Mouse (Mus musculus): ENCODE measurements around the gene Olfr630.
A peak's percentile ranks its signal among the peaks of the same experiment; 100 is the strongest.
"Not testable (repeated sequence)": the region's sequence is repeated elsewhere in the genome, so short reads cannot be mapped to it uniquely, and the experiment has no call there.

Gene Olfr630

DNA sequence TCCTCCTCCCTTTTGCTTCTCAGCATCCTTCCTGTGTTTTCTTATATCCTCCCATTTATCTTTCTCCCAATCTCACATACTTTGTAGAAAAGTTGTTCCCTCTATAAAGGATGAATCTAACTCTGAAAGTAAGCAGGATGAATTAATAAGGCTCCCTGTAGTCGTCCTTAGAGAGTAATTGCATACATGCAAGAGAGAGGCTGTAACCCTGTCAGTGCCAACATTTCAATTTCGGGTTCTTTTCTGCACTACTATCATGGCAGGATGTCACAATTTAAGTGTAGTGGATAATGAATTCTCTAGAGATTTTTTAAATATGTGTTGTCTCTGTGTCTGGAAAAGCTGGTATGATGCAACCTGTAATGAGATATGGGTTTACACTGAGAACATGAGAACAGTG is at the start of gene Olfr630:
TSS of gene Olfr630 (minus strand) at position 101 of the 400 bp plus-strand sequence.
- no peak for DNase-seq

- peak in 1 of 2 experiments; percentile 1 for DNase-seq
These were observed 49.7 kb upstream of the Olfr630 start for GRCm38 (mm10) chr7:103806856-103807255.

GRCm38 (mm10) chr7:103792669-103793388 is 35.7 kb upstream of the Olfr630 start:
- DNase-seq: no peak

GRCm38 (mm10) chr7:103791721-103792120 is 34.6 kb upstream of the Olfr630 start, which contains the start of gene Olfr67:
Gene Olfr67, minus strand, starts transcription at chr7:103791821.
- no peak for DNase-seq

DNA sequence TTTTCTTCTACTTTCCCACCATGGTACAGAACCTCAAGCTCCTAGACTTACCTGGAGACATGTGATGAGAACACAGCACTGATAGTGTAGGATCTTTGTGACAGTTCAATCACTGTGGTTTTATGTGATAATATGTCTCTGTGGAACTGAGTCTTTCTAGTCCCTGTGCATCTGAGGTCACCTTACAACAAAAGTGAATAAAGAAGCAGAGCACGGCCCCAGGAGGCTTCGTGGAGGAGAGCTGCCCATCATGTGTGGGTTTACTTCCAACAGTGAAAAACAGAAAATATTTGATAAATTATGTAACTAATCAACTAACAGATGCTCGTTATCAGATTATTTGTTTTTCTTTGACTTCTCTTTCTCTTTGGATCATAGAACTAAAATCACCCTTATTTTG is 22.5 kb upstream of the Olfr630 start, which contains the start of gene Olfr68:
TSS of gene Olfr68 (minus strand) at position 101 of the 400 bp plus-strand sequence.
- no peak for DNase-seq

- DNase-seq: not testable (repeated sequence)
These were observed 20.5 kb upstream of the Olfr630 start for GRCm38 (mm10) chr7:103777652-103778051.

- DNase-seq: no peak
These were observed 14.4 kb upstream of the Olfr630 start, which contains the start of gene Olfr69 for GRCm38 (mm10) chr7:103771494-103771893. Gene Olfr69, minus strand, starts transcription at chr7:103771594.

DNA sequence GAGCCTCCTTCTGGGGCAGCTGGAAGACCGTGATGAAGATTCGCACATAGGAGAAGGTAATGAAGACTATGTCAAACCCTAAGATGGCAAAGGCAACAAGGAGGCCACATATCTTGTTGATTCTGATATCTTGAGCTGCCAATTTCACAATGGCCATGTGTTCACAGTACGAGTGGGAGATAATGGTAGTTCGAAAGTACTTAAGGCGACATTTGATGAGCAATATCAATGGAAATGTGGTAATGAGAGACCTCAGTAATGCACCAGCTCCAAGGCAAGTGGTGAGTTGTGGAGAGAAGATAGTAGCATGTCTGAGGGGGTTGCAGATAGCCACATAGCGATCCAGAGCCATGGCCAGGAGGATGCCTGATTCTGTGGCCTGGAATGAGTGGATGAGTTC is 10.6 kb upstream of the Olfr630 start:
- DNase-seq: not testable (repeated sequence)

- DNase-seq: not testable (repeated sequence)
These were observed 5.1 kb upstream of the Olfr630 start for GRCm38 (mm10) chr7:103762212-103762611.

DNA sequence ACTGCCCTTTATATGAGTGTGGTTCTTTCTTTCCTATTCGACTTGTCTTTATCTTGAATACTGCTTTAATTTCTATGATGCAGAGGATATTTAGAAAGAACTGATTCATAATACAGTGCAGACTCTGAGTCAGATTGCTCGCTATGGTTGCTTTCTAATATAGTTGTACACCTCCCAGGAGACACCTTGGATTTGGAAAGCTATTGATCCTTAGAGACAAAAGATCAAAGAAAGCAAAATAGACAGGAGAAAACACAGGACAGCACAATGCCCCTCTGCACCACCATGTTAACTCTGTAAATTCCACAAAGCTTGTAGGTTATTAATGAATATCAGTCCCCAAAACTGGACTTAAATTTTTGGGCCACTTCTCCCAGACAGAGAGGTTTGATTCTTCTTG is 12.3 kb downstream of the Olfr630 start, which contains the start of gene Olfr629:
TSS of gene Olfr629 (minus strand) at position 101 of the 400 bp plus-strand sequence.
- no peak for DNase-seq

DNA sequence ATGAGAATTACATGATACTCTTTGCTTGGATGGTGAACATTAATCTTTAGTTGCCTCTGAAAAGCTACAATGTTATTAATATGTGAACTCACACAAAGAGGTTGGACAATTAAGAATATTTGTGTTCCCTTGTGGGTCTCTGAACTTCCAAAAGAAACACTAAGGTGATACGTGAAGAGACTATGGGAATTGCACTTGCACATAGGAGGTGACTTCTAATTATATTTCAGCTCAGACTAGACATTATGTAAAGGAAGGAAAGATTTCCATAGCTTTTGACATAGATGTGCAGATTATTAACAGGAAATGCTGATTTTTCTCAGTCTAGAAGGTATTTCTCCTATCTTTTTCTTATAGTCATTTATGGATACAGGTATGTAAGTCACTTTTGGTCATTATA is 27.1 kb downstream of the Olfr630 start, which contains the start of gene Olfr628:
TSS of gene Olfr628 (plus strand) at position 301 of the 400 bp plus-strand sequence.
- DNase-seq: no peak

DNA sequence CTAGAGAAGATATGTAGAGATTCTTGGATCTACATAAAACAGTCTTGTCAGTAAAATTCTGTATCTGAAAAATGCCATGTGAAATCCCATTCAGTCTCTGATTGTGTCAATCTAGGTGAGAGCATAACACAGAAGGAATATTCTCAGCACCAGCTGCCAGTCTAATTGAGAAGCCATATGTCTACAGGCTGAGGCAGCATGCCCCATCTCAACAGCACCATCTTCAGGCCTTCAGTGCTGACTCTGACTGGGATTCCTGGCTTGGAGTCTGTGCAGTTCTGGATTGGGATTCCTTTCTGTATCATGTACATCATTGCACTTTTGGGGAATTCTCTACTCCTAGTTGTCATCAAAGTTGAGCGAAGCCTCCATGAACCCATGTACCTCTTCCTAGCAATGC is 40.7 kb downstream of the Olfr630 start:
- not testable (repeated sequence) for DNase-seq

DNA sequence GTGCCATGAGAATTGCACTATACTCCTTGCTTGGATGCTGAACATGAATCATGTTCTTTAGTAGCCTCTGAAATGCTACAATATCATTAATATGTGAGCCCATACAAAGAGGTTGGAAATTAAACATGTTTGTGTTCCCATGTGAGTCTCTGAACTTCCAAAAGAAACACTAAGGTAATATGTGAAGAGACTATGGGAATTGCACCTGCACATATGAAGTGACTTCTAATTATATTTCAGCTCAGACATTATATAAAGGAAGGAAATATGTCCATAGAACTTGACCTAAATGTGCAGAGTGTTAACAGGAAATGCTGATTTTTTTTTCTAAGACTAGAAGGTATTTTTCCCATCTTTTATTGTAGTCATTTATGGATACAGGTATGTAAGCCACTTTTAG is 42.8 kb downstream of the Olfr630 start, which contains the start of gene Olfr243:
TSS of gene Olfr243 (plus strand) at position 301 of the 400 bp plus-strand sequence.
- DNase-seq: no peak

GRCm38 (mm10) chr7:103712024-103712423 is 45.1 kb downstream of the Olfr630 start:
- no peak for DNase-seq

All from kidney, postnatal 25 days (tissue).